Comparison of ENCODE assay signal across 8 mouse cellular contexts in genomic region chr2:52037882-52038281, GRCm38 (mm10). TPM values are rescaled to one million over a fixed set of nuclear protein-coding genes. Genes with fewer than 3 reads are reported as not detected.
DNase-seq lines count a peak whose midpoint lies in the region; ATAC-seq and TF ChIP-seq lines count a peak whose summit lies in the region.

Tnfaip6 (plus strand) TSS chr2:52038009.

- DNase-seq in Muller cell, postnatal 12 days (ENCODE audit: inconsistent ontology term) = peak; percentile 85
- DNase-seq in cerebellum, postnatal 36 days = peak; percentile 9 to 33
- peak; percentile 49 to 55 for DNase-seq in gastrocnemius, adult 8-10 months (ENCODE audit: low spot score in 2 of 2)
- DNase-seq in hindbrain, embryonic 14.5 days (ENCODE audit: low spot score) = peak; percentile 66
- peak; percentile 21 to 37 for DNase-seq in layer of hippocampus, postnatal 36 days
- DNase-seq in lung, postnatal 0 days (ENCODE audit: low spot score) = peak; percentile 95

- peak within 1 kb of the TSS; percentile 36; the same call in 1 of the 2 replicates for H3K9ac ChIP-seq in hindbrain, embryonic 14.5 days
- H3K9ac ChIP-seq in lung, postnatal 0 days (replicated peaks; ENCODE audit: low read depth) = no peak within 1 kb of the TSS

- H3K4me3 ChIP-seq in hindbrain, embryonic 14.5 days (replicated peaks; ENCODE audit: low read length) = peak within 1 kb of the TSS; percentile 33
- peak within 1 kb of the TSS; percentile 44 for H3K4me3 ChIP-seq in lung, postnatal 0 days (ENCODE audit: low read depth, low read length)
- H3K4me3 ChIP-seq in olfactory bulb, adult 2 months (ENCODE audit: insufficient read depth, low read depth, low read length) = peak within 1 kb of the TSS; percentile 55

- ATAC-seq in hindbrain, embryonic 14.5 days (ENCODE audit: low FRiP score) = no peak
- ATAC-seq in lung, postnatal 0 days = peak; percentile 92
- ATAC-seq in erythroblast, adult 5-6 weeks (replicated peaks; ENCODE audit: low FRiP score, poor library complexity, severe bottlenecking) = no peak

- H3K36me3 ChIP-seq in hindbrain, embryonic 14.5 days (replicated peaks; ENCODE audit: control insufficient read depth, insufficient read depth) = no peaks in the 10 kb centered on the region
- no peaks in the 10 kb centered on the region for H3K36me3 ChIP-seq in lung, postnatal 0 days (ENCODE audit: insufficient read depth, low read length)

- TF ChIP-seq EP300 in lung, postnatal 0 days (IDR thresholded peaks at IDR 0.05) = peak; percentile 72

- no peak within 1 kb of the TSS for H3K27ac ChIP-seq in hindbrain, embryonic 14.5 days
- H3K27ac ChIP-seq in lung, postnatal 0 days (ENCODE audit: low read length) = no peak within 1 kb of the TSS
- H3K27ac ChIP-seq in olfactory bulb, adult 2 months (ENCODE audit: insufficient read depth, low read depth, low read length) = no peak within 1 kb of the TSS

- H3K4me2 ChIP-seq in hindbrain, embryonic 14.5 days (replicated peaks) = peak within 1 kb of the TSS; percentile 62
- peak within 1 kb of the TSS; percentile 53 for H3K4me2 ChIP-seq in lung, postnatal 0 days (replicated peaks; ENCODE audit: low read depth, low read length)

- no peaks in the 10 kb centered on the region for H3K27me3 ChIP-seq in hindbrain, embryonic 14.5 days (ENCODE audit: control insufficient read depth, insufficient read depth, low read length)
- no peaks in the 10 kb centered on the region for H3K27me3 ChIP-seq in lung, postnatal 0 days (replicated peaks; ENCODE audit: insufficient read depth, low read length)

- H3K9me3 ChIP-seq in hindbrain, embryonic 14.5 days (ENCODE audit: control insufficient read depth, low read length) = no peaks in the 10 kb centered on the region
- H3K9me3 ChIP-seq in lung, postnatal 0 days (ENCODE audit: low read length) = no peaks in the 10 kb centered on the region

- TF ChIP-seq CTCF in lung, postnatal 0 days (IDR thresholded peaks at IDR 0.05) = no peak
- TF ChIP-seq CTCF in olfactory bulb, adult 2 months (IDR thresholded peaks at IDR 0.05; ENCODE audit: insufficient read depth, low read depth, low read length) = no peak

- peak; percentile 36; the same call in 1 of the 2 replicates for TF ChIP-seq POLR2A in olfactory bulb, adult 2 months (IDR thresholded peaks at IDR 0.05; ENCODE audit: insufficient read depth, low read depth, low read length)

- H3K4me1 ChIP-seq in hindbrain, embryonic 14.5 days (replicated peaks; ENCODE audit: control insufficient read depth, insufficient read depth, low read length) = peaks cover 4% of the 10 kb centered on the region; the same call in 1 of the 2 replicates
- no peaks in the 10 kb centered on the region for H3K4me1 ChIP-seq in lung, postnatal 0 days (ENCODE audit: insufficient read depth, low read depth, low read length)
- H3K4me1 ChIP-seq in olfactory bulb, adult 2 months (ENCODE audit: control insufficient read depth, insufficient read depth, low read length) = peaks cover 2% of the 10 kb centered on the region; the same call in 1 of the 2 replicates

- WGBS in hindbrain, embryonic 14.5 days = 0% methylated on average over 17 of the region's 17 CpGs
- under 1% methylated on average over 17 of the region's 17 CpGs for WGBS in lung, postnatal 0 days
- WGBS in olfactory bulb, adult 2 months = under 1% methylated on average over 17 of the region's 17 CpGs

RNA-seq across cellular contexts. Expression of gene Tnfaip6, which starts in this region (rescaled TPM):
- total RNA-seq in gastrocnemius, adult 8-10 months (2022) = under 1 TPM; 0.36 to 0.54 (median 0.46) TPM
- polyA plus RNA-seq in hindbrain, embryonic 14.5 days (2014; fragmentation: Nextera tagmentation; extraction: Ambion mirVana) = 2.5 and 3.2 TPM in 2 replicates
- 1 to 10 TPM; 7.6 to 8.1 TPM for total RNA-seq in layer of hippocampus, postnatal 36 days (2021)
- 1.6 and 1.9 TPM in 2 replicates for polyA plus RNA-seq in lung, postnatal 0 days (2015; fragmentation: Nextera tagmentation; extraction: Ambion mirVana)
- polyA plus RNA-seq in olfactory bulb, adult 2 months (2012; ENCODE audit: insufficient read depth, insufficient read length, low replicate concordance, missing spikeins) = not detected in 2 replicates
- total RNA-seq in erythroblast, adult 5-6 weeks (2015; ENCODE audit: low replicate concordance) = not detected in 2 replicates
- total RNA-seq in erythroblast, adult 5-6 weeks (2017; ENCODE audit: low replicate concordance) = 1.1 TPM in 1 of 2 replicates, not detected in the other

Comparison
In these comparisons a context has a peak if more than half of its experiments do, and no peak if none do; other contexts are left out.
1. RNA of gene Tnfaip6 (total RNA-seq): 7.6 to 8.1 TPM in layer of hippocampus, postnatal 36 days; 1.1 TPM in erythroblast, adult 5-6 weeks and 0.36 to 0.54 TPM in gastrocnemius, adult 8-10 months; every median in the first group is over 4 times any median in the second.
2. Peak in DNase-seq in gastrocnemius, adult 8-10 months; RNA of the gene not detected or under 1 TPM.
3. DNase-seq: peak in every context shown above with its lines; median percentile 95 in lung, postnatal 0 days; 85 in Muller cell, postnatal 12 days; 66 in hindbrain, embryonic 14.5 days; 52 in gastrocnemius, adult 8-10 months; 29 in layer of hippocampus, postnatal 36 days; 21 in cerebellum, postnatal 36 days.
4. Peak in every context shown above with its lines, with median percentiles within 50 percentile points of each other: H3K4me3 ChIP-seq.